Mouse (Mus musculus) T-cell, adult 66 days (primary cell): ENCODE data around the gene Cep112. TPM values are rescaled to one million over a fixed set of nuclear protein-coding genes. Genes with fewer than 3 reads are reported as not detected.

Source experiments
- total RNA-seq, 2 experiments: library from RNA; stranded (reverse); gene quantifications; 3 replicates in 1 of 2; 4 replicates in 1 of 2; pipeline ENCODE4 v1.2.4; 2023

The Cep112 gene
- total RNA-seq, result 1 to 10 TPM in 1 of 2 experiments, under 1 TPM in 1; 0.79 to 1.0 TPM

GRCm38 (mm10) chr11:108424889-108425591 lies at the start of gene Cep112:
Gene Cep112, plus strand, starts transcription at chr11:108425192.

Other genes with a start within 250 kb of the Cep112 start
- gene Apoh, start 81.8 kb upstream of the Cep112 start, total RNA-seq, result not detected
- gene Prkca, start 81.3 kb upstream of the Cep112 start, total RNA-seq, result 10 to 100 TPM; 77.2 to 92.3 TPM